23 mouse cellular contexts compared by ENCODE assay signal in the genomic region with DNA sequence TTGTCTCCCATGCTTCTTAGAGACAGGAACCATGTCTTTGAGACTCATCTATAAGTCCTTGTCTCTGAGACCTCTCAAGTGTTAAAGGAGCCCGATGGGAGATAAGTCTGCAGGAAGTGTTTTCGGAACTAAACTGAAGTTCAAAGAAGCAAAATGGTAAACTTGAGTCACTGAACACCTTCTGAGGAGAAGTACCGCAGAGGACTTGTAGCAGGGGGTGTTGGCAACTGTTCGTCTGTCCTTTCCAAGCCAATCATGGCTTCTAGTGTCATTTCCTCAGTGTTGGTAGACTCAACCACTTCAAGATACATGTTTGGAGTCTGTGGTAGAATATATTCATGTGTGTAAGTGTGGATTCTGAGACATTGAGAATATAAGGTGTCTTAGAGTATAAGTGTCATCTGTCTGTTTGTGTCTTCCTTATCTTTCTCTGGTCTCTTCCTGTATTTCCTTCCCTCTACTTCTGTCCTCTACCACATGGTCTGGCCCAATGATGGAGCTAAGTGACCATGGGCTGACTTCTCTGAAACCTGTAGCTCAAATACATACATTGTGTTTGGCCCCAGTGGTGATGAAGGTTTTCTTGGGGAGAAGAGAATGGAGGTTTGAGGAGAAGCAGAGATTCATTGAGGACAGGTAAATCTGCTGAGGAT. TPM values are rescaled to one million over a fixed set of nuclear protein-coding genes. Genes with fewer than 3 reads are reported as not detected.
DNase-seq lines count a peak whose midpoint lies in the region; ATAC-seq and TF ChIP-seq lines count a peak whose summit lies in the region.
"Had no signal": no experiment of that assay in that cellular context is flagged by ENCODE, and none has a peak within 500 bp of the region (broad histone marks: within the 10 kb centered on the region; RNA-seq: fewer than 3 reads in every experiment).

No protein-coding gene starts in this region.

- TF ChIP-seq CTCF in MEL (IDR thresholded peaks at IDR 0.05 in 2 of 3, conservative IDR thresholded peaks at IDR 0.05 in 1 of 3; ENCODE audit: control insufficient read depth in 1 of 3, insufficient read depth in 1 of 3, low read depth in 2 of 3, low read length in 3 of 3, poor library complexity in 1 of 3, severe bottlenecking in 1 of 3) = no peak

- H3K4me1 ChIP-seq in MEL (ENCODE audit: control insufficient read depth in 1 of 2, insufficient read depth in 2 of 2, low read length in 2 of 2) = peaks cover 49 to 72% of the 10 kb centered on the region in 2 experiments
- H3K4me1 ChIP-seq in kidney, embryonic 15.5 days = 0 out of 2 replicates have a peak, but pooled peaks cover 6% of the 10 kb centered on the region
- H3K4me1 ChIP-seq: hindbrain, embryonic 13.5 days had no signal

- TF ChIP-seq RAD21 in MEL (IDR thresholded peaks at IDR 0.05; ENCODE audit: low read depth, low read length) = no peak

- TF ChIP-seq POLR2A in MEL (IDR thresholded peaks at IDR 0.05; ENCODE audit: control insufficient read depth in 1 of 2, insufficient read depth in 1 of 2, low read depth in 1 of 2, low read length in 2 of 2, poor library complexity in 1 of 2) = no peak

- no peak overlapping the region for H3K4me3 ChIP-seq in MEL (ENCODE audit: control insufficient read depth in 1 of 2, insufficient read depth in 1 of 2, low read depth in 2 of 2, low read length in 2 of 2)
- no peak overlapping the region for H3K4me3 ChIP-seq in kidney, embryonic 15.5 days (replicated peaks)
- H3K4me3 ChIP-seq: gastrocnemius, adult 2 months; heart, embryonic 10.5 days; hindbrain, embryonic 13.5 days had no signal

- no peak overlapping the region for H3K4me2 ChIP-seq in kidney, embryonic 15.5 days
- H3K4me2 ChIP-seq: hindbrain, embryonic 13.5 days had no signal

- no peak for ATAC-seq in kidney, embryonic 15.5 days (replicated peaks; ENCODE audit: low FRiP score)
- ATAC-seq: forebrain, embryonic 14.5 days; hindbrain, postnatal 0 days had no signal

- TF ChIP-seq EP300 in MEL (IDR thresholded peaks at IDR 0.05; ENCODE audit: low read depth in 1 of 2, low read length in 2 of 2) = peak; percentile 7 to 53; a peak in 2 of 4 replicates

- no peaks in the 10 kb centered on the region for H3K79me2 ChIP-seq in MEL (ENCODE audit: control insufficient read depth, insufficient read depth, low read length, poor library complexity)

- H3K9me3 ChIP-seq in MEL (replicated peaks; ENCODE audit: insufficient read depth, low read length) = no peaks in the 10 kb centered on the region
- H3K9me3 ChIP-seq in kidney, embryonic 15.5 days (replicated peaks) = no peaks in the 10 kb centered on the region
- H3K9me3 ChIP-seq: heart, embryonic 10.5 days; hindbrain, embryonic 13.5 days had no signal

- H3K27me3 ChIP-seq in MEL (ENCODE audit: control insufficient read depth in 1 of 2, insufficient read depth in 2 of 2, low read length in 2 of 2) = no peaks in the 10 kb centered on the region
- no peaks in the 10 kb centered on the region for H3K27me3 ChIP-seq in kidney, embryonic 15.5 days
- H3K27me3 ChIP-seq: hindbrain, embryonic 13.5 days had no signal

- DNase-seq in thymus, postnatal 0 days (ENCODE audit: low spot score) = peak; percentile 66
- DNase-seq in thymus, postnatal 25 days = no peak
- peak; percentile 77 for DNase-seq in MEL (ENCODE audit: low read depth, low spot score)
- peak; percentile 88 for DNase-seq in induced T-regulatory cell, adult 2 months (ENCODE audit: low read depth)
- peak; percentile 20 to 44 for DNase-seq in natural killer cell, adult 2 months (ENCODE audit: low spot score in 2 of 2)
- DNase-seq in kidney, postnatal 4 days = no peak
- no peak for DNase-seq in lung, postnatal 10 days
- DNase-seq: cerebellum, adult 18-20 months; cerebellum, adult 9-11 months; cerebellum, postnatal 36 days; gastrocnemius, adult 2 months; gastrocnemius, postnatal 25 days; heart, postnatal 14 days had no signal

- peak overlapping the region; percentile 79 for H3K27ac ChIP-seq in MEL (ENCODE audit: control insufficient read depth, low read depth, low read length)
- H3K27ac ChIP-seq in kidney, embryonic 15.5 days = no peak overlapping the region
- H3K27ac ChIP-seq: heart, embryonic 10.5 days; hindbrain, embryonic 13.5 days; hindbrain, postnatal 0 days had no signal

- H3K36me3 ChIP-seq in MEL (ENCODE audit: control insufficient read depth in 1 of 2, insufficient read depth in 2 of 2, low read length in 2 of 2) = peaks cover 0 to 82% of the 10 kb centered on the region in 2 experiments; a peak in 2 of 4 replicates
- no peaks in the 10 kb centered on the region for H3K36me3 ChIP-seq in kidney, embryonic 15.5 days
- H3K36me3 ChIP-seq: heart, embryonic 10.5 days; hindbrain, embryonic 13.5 days had no signal

- 90% methylated on average over 4 of the region's 4 CpGs for WGBS in kidney, embryonic 15.5 days

- peak overlapping the region; percentile 33 for H3K9ac ChIP-seq in MEL (ENCODE audit: control insufficient read depth, low read depth, low read length, poor library complexity, severe bottlenecking)
- H3K9ac ChIP-seq in kidney, embryonic 15.5 days = no peak overlapping the region
- H3K9ac ChIP-seq: hindbrain, embryonic 13.5 days had no signal

TF ChIP-seq in MEL, 35 proteins besides CTCF, POLR2A, EP300 and RAD21:
- TF ChIP-seq MXI1 (IDR thresholded peaks at IDR 0.05; ENCODE audit: low read depth, low read length) (peak; percentile 37), USF1 (IDR thresholded peaks at IDR 0.05; ENCODE audit: low read depth, low read length) (no peak), MAX (IDR thresholded peaks at IDR 0.05; ENCODE audit: low read length) (peak; percentile 58), GABPA (IDR thresholded peaks at IDR 0.05; ENCODE audit: low read depth, low read length) (no peak), MYC (IDR thresholded peaks at IDR 0.05; ENCODE audit: low read depth, low read length) (peak; percentile 75; the same call in 1 of the 2 replicates), SIN3A (IDR thresholded peaks at IDR 0.05; ENCODE audit: low read length) (peak; percentile 20; the same call in 1 of the 2 replicates), GATA1 (IDR thresholded peaks at IDR 0.05; ENCODE audit: low read depth, low read length) (peak; percentile 51)

RNA-seq across cellular contexts. Expression of a gene that starts 31.9 kb away (rescaled TPM):
- 10.7 and 11.0 TPM in 2 replicates for polyA plus RNA-seq in thymus, postnatal 0 days (2015; fragmentation: Nextera tagmentation; extraction: Ambion mirVana)
- not detected in 2 replicates for total RNA-seq in MEL (2012; rRNA removed)
- not detected for polyA plus RNA-seq in MEL (2012; ENCODE audit: insufficient read depth in 1 of 2, insufficient read length in 2 of 2, low read depth in 1 of 2, low replicate concordance in 2 of 2, missing spikeins in 1 of 2)
- not detected in 2 replicates for polyA plus RNA-seq in kidney, embryonic 15.5 days (2015; fragmentation: Nextera tagmentation; extraction: Ambion mirVana)
- total RNA-seq: gastrocnemius, adult 2 months; gastrocnemius, postnatal 25 days; hematopoietic stem cell, adult 5-6 weeks; hindbrain, postnatal 0 days had no signal
- polyA plus RNA-seq: C2C12; embryonic facial prominence, embryonic 14.5 days; forebrain, embryonic 14.5 days; heart, embryonic 10.5 days; heart, embryonic 14.5 days; hindbrain, embryonic 13.5 days; hindbrain, postnatal 0 days; intestine, embryonic 16.5 days had no signal

Comparison
In these comparisons a context has a peak if more than half of its experiments do, and no peak if none do; other contexts are left out.
1. DNase-seq: peak in thymus, postnatal 0 days (single experiment), MEL (single experiment), induced T-regulatory cell, adult 2 months (single experiment) and natural killer cell, adult 2 months (2 of 2); none in thymus, postnatal 25 days (single experiment), kidney, postnatal 4 days (0 of 2) and lung, postnatal 10 days (single experiment).
2. RNA of a gene that starts 31.9 kb away (polyA plus RNA-seq): 10.7 to 11.0 TPM in thymus, postnatal 0 days; not detected in MEL and not detected in kidney, embryonic 15.5 days; every median in the first group is over 10 times any median in the second.